Mouse (Mus musculus) embryonic facial prominence, embryonic 12.5 days (tissue): ENCODE measurements at regions not wholly inside any gene's neighbourhood (a gene's known extent, or its start where the extent isn't known, plus 50 kb on each side); places are given as distances from the start of the nearest gene placed in this dataset.

Experiments
- ATAC-seq: fragments of 200-750 bp; cut with Nextera tagmentation; 2 replicates; pipeline ENCODE4 v1.8.0; 2017; ENCODE audit not compliant: insufficient number of reproducible peaks, insufficient read depth, low FRiP score, low TSS enrichment
- H3K27ac ChIP-seq: fragments of 300-500 bp; sonication (generic); 2 replicates; pipeline ENCODE4 v1.5.1; 2016; ENCODE audit warnings: mild to moderate bottlenecking
- H3K27me3 ChIP-seq: fragments of 300-500 bp; sonication (generic); 2 replicates; pipeline ENCODE4 v1.6.1; 2016; ENCODE audit warnings: mild to moderate bottlenecking, moderate library complexity
- H3K36me3 ChIP-seq: fragments of 300-500 bp; sonication (generic); 2 replicates; pipeline ENCODE4 v1.6.1; 2016; ENCODE audit warnings: mild to moderate bottlenecking
- H3K4me1 ChIP-seq: fragments of 300-500 bp; sonication (generic); 2 replicates; pipeline ENCODE4 v1.6.1; 2016
- H3K4me2 ChIP-seq: fragments of 300-500 bp; sonication (generic); replicated peaks from 2 replicates; pipeline ENCODE4 v1.6.1; 2016; ENCODE audit warnings: mild to moderate bottlenecking, moderate library complexity
- H3K4me3 ChIP-seq: fragments of 300-500 bp; sonication (generic); 2 replicates; pipeline ENCODE4 v1.5.1; 2016; ENCODE audit warnings: mild to moderate bottlenecking
- H3K9ac ChIP-seq: fragments of 300-500 bp; sonication (generic); 2 replicates; pipeline ENCODE4 v1.6.1; 2016; ENCODE audit warnings: mild to moderate bottlenecking, moderate library complexity
- H3K9me3 ChIP-seq: fragments of 300-500 bp; sonication (generic); 2 replicates; pipeline ENCODE4 v1.6.1; 2016; ENCODE audit warnings: mild to moderate bottlenecking, moderate library complexity
- WGBS: fragments of 180-500 bp; shearing (Covaris S2); methylation state at CpG from one replicate; pipeline ENCODE4 v1.1.7; 2016; 5-methylcytosine and 5-hydroxymethylcytosine counted together

DNA sequence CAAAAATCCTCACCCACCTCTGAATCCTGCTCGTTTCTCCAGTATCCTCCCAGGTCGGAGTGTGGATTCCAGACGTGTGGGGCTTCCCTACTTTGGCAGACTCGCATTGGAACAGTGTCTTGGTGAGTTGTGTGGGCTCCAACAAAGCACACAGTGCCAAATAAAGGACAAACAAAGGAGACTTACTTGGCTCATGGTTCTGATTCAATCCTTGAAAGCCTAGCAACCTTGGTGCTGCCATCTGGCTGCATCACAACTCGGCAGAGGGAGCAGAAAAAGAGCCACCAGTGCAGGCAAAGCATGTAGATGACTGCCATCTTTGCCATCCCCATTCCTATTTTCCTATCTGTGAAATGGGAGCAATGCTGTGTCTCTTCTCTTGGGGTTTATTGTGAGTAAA is 64.0 kb downstream of the Il9r start:
- H3K4me3 ChIP-seq: no peak overlapping the region
- no peak overlapping the region for H3K4me2 ChIP-seq
- no peaks in the 10 kb centered on the region for H3K36me3 ChIP-seq
- no peaks in the 10 kb centered on the region for H3K27me3 ChIP-seq
- no peaks in the 10 kb centered on the region for H3K9me3 ChIP-seq
- WGBS: 75% methylated on average over 5 of the region's 5 CpGs
- no peak overlapping the region for H3K9ac ChIP-seq
- H3K4me1 ChIP-seq: peaks cover 9% of the 10 kb centered on the region; the same call in 1 of the 2 replicates
- no peak for ATAC-seq
- H3K27ac ChIP-seq: no peak overlapping the region

DNA sequence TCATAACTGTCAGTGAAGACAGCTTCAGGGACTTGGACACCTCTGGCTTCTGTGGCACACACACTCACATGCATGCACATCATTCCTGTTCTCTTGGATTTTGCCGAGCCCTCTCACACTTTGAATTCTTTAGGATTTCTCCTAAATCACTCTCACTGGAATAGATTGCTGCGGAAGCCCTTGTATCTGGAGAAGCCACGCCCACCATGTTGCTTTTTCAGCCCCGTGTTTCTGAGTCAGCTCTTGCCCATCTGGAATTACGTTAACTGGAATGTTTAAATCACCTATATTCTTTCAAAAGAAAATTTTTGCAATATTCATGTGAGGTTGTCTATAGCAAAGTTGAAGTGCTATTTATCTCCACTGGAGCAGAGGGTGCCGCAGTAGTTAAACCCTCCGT is 66.1 kb downstream of the Il9r start:
- no peaks in the 10 kb centered on the region for H3K36me3 ChIP-seq
- peaks cover 9% of the 10 kb centered on the region; the same call in 1 of the 2 replicates for H3K4me1 ChIP-seq
- ATAC-seq: no peak
- no peaks in the 10 kb centered on the region for H3K27me3 ChIP-seq
- H3K9ac ChIP-seq: no peak overlapping the region
- no peak overlapping the region for H3K27ac ChIP-seq
- no peak overlapping the region for H3K4me3 ChIP-seq
- no peak overlapping the region for H3K4me2 ChIP-seq
- 74% methylated on average over 7 of the region's 7 CpGs for WGBS
- no peaks in the 10 kb centered on the region for H3K9me3 ChIP-seq

DNA sequence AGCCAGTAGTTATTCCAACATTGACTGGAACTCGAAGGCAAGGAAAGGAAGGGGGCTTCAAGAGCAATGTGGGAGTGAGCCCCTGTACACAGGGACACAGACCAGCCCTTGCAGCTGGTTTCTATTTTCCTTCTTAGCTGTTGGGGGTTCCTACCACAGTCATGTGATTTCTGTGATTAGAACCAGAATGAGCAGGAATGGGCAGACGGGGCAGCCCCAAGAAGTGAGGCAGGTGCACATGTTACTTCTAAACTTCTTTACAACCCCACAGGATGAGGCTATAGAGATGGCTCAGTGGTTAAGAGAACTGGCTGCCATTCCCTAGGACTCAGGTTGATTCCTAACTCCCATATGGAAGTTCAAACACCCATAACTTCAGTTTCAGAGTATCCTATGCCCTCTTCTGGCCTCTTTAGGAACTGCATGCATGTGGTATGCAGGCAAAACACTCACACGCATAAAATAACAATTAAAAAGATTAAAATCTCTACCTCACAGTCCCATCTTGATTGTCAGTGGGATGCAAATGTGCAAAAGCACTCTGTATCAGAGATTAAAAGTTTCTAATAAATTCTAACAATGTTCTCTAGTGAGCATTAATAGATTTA is 68.0 kb downstream of the Il9r start:
- H3K27ac ChIP-seq: no peak overlapping the region
- H3K4me3 ChIP-seq: no peak overlapping the region
- no peak overlapping the region for H3K9ac ChIP-seq
- H3K4me2 ChIP-seq: no peak overlapping the region
- H3K4me1 ChIP-seq: no peaks in the 10 kb centered on the region
- no peak for ATAC-seq
- H3K36me3 ChIP-seq: no peaks in the 10 kb centered on the region
- H3K27me3 ChIP-seq: no peaks in the 10 kb centered on the region
- WGBS: 54% methylated on average over 3 of the region's 3 CpGs
- no peaks in the 10 kb centered on the region for H3K9me3 ChIP-seq

DNA sequence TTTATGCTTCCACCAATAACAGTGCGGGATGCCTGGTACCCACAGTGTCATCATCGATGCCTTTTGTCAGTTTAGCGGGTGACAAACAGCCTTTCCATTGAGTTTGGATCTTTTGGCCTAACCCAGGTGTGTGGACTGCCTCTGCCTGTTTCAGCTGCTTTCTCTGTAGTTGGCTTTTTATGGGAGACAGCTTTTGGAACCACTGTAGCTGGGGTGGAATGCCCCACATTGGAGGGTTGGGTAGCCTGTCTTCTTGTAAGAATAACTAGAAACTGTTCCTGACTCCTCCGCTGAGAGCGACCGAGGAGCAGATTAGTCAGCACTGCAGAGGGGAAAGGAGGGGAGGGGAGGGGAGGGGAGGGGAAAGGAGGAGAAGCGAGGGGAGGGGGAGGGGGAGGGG is 71.5 kb downstream of the Il9r start:
- 0 out of 2 replicates have a peak, but pooled peaks cover 9% of the 10 kb centered on the region for H3K4me1 ChIP-seq
- H3K9me3 ChIP-seq: no peaks in the 10 kb centered on the region
- no peak overlapping the region for H3K4me3 ChIP-seq
- H3K36me3 ChIP-seq: no peaks in the 10 kb centered on the region
- ATAC-seq: no peak
- 59% methylated on average over 7 of the region's 7 CpGs for WGBS
- H3K27me3 ChIP-seq: no peaks in the 10 kb centered on the region
- no peak overlapping the region for H3K27ac ChIP-seq
- H3K9ac ChIP-seq: no peak overlapping the region
- H3K4me2 ChIP-seq: no peak overlapping the region

DNA sequence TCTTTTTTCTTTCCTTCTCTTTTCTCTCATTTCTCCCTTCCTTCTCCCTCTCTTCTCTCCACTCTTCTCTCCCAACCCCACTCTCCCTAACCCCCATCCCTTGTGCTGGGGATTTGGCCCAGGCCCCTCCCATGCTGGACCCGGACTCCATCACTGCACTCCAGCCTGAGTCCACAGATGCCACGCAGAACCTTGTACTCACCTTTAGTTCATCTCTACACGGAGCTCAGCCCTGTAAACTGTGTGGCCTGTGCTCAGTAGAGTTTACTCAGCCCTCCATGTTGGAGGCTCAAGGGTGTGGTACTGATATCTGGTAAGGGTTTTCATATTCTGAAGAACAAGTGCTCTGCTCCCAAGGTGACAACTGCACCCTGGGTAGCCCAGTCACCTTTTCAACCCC is 72.1 kb downstream of the Il9r start:
- Histone ChIP-seq H3K9me3 (no peaks in the 10 kb centered on the region), H3K9ac (no peak overlapping the region), H3K4me2 (no peak overlapping the region), H3K4me1 (0 out of 2 replicates have a peak, but pooled peaks cover 9% of the 10 kb centered on the region), H3K4me3 (no peak overlapping the region), H3K27me3 (no peaks in the 10 kb centered on the region), H3K27ac (no peak overlapping the region), H3K36me3 (no peaks in the 10 kb centered on the region)
- ATAC-seq: no peak
- 67% methylated on average over 3 of the region's 3 CpGs for WGBS

DNA sequence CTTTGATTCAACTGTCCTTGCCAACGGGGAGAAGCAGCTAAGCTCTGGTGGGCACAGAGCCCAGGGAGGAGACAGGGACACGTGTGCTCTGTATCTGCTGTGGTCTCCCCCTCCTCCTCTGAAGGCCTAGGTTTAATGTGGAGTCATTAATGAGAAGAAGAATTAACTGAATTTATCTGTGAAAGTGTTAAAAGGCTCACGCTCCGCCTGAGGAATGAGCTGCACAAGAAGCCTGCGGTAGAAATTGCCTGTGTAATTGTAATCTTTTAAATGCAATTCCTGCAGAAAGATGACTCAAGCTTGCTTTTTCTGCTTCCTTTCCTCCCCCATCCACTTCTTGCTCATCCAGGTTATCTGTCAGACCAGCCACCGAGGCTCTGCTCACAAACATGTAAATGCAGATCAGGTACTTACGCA is 72.7 kb downstream of the Il9r start:
- H3K4me3 ChIP-seq: no peak overlapping the region
- H3K9ac ChIP-seq: no peak overlapping the region
- no peak overlapping the region for H3K27ac ChIP-seq
- no peaks in the 10 kb centered on the region for H3K27me3 ChIP-seq
- no peak for ATAC-seq
- 80% methylated on average over 7 of the region's 7 CpGs for WGBS
- H3K36me3 ChIP-seq: no peaks in the 10 kb centered on the region
- no peak overlapping the region for H3K4me2 ChIP-seq
- H3K9me3 ChIP-seq: no peaks in the 10 kb centered on the region
- H3K4me1 ChIP-seq: 0 out of 2 replicates have a peak, but pooled peaks cover 9% of the 10 kb centered on the region

DNA sequence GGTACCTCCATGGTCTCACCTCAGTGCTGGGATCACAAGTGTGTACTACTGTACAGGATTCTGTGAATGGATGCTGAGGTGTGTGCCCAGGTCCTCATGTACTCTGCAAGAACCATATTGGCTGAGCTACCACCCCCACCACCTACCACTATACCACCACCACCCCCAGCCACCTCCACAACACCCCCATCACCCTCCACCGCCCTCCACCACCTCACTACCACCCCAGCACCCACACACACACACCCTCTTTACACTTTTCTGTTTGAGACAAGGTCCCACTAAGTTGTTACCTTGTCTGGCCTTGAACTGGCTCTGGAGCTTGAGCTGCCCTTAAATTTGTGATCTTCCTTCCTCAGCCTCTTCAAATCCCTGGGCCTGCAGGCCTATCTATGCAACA is 73.3 kb downstream of the Il9r start:
- Histone ChIP-seq H3K4me3 (no peak overlapping the region), H3K36me3 (no peaks in the 10 kb centered on the region), H3K9me3 (no peaks in the 10 kb centered on the region), H3K4me1 (0 out of 2 replicates have a peak, but pooled peaks cover 9% of the 10 kb centered on the region), H3K9ac (no peak overlapping the region), H3K4me2 (no peak overlapping the region), H3K27ac (no peak overlapping the region), H3K27me3 (no peaks in the 10 kb centered on the region)
- ATAC-seq: no peak
- WGBS: 79% methylated on average over 1 of the region's 1 CpGs

DNA sequence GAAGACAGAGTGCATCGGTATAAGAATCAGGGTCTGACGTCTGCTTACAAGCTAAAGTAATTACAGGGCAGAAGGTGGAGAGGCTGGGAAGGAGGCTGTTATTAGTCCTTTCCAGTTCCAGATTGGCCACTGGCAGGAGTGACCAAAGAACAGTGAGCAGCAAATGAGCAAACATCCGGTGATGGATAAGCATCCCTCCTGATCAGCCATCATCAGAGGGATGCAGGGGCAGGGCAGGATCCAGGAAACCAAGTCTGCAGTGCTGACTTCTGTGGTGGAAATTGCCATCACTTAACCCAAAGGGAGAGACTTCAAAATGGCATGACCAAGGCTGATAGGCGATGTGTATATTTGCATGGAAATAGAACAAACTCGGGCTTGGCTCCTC is 73.8 kb downstream of the Il9r start:
- H3K4me1 ChIP-seq: 0 out of 2 replicates have a peak, but pooled peaks cover 9% of the 10 kb centered on the region
- no peaks in the 10 kb centered on the region for H3K36me3 ChIP-seq
- H3K27ac ChIP-seq: no peak overlapping the region
- H3K4me3 ChIP-seq: no peak overlapping the region
- WGBS: 50% methylated on average over 5 of the region's 5 CpGs
- H3K9me3 ChIP-seq: no peaks in the 10 kb centered on the region
- ATAC-seq: no peak
- H3K27me3 ChIP-seq: no peaks in the 10 kb centered on the region
- H3K4me2 ChIP-seq: no peak overlapping the region
- H3K9ac ChIP-seq: no peak overlapping the region

DNA sequence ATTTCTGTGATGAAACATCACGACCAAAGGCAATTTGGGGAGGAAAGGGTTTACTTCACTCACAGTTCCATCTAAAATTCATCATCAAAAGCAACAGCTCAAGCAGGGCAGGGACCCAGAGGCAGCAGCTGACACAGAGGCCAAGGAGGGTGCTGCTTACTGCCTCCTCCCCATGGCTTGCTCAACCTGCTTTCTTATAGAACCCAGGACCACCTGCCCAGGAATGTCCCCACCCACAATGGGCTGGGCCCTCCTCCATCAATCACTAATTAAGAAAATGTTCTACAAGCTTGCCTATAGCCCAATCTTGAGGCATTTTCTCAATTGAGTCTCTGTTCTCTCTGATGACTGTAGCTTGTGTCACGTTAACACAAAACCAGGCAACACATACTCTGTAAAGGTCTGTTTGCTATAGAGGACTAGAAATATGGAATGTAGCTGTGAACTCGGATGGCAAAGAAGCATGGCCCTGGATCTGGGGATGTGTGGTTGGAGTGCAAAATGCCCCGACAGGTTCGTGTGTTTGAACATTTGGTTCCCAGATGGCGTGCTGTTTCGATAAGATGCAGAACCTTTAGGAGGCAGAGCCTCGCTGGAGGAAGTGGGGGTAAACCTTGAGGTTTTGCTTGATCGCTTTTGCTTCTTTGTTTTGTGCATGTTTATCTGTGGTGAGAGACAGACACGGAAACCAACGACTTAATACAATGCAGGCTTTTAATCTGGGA is 74.3 kb downstream of the Il9r start:
- Histone ChIP-seq H3K4me1 (0 out of 2 replicates have a peak, but pooled peaks cover 9% of the 10 kb centered on the region), H3K36me3 (no peaks in the 10 kb centered on the region), H3K9me3 (no peaks in the 10 kb centered on the region), H3K27ac (no peak overlapping the region), H3K4me3 (no peak overlapping the region), H3K4me2 (no peak overlapping the region), H3K27me3 (no peaks in the 10 kb centered on the region), H3K9ac (no peak overlapping the region)
- ATAC-seq: no peak
- 38% methylated on average over 11 of the region's 11 CpGs for WGBS

DNA sequence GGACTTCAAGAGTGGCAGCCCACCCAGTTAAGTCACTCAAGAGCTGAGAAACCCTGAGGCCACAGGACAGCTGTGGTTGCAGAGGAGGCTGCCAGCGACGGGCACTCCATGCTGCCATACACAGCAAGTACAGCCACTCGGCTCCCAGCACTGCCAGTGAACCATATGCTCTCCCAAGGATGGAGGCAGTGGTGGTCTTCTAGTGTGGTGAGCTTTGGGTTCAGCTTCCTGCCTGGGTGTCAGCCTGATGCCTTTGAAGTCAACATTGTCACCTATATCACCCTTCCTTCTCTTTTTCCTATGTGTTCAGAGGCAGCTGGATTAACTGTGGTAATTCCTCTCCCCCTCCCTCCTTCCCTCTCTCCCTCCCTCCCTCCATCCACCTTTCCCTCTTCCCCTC is 79.5 kb downstream of the Il9r start:
- no peak overlapping the region for H3K27ac ChIP-seq
- no peak overlapping the region for H3K4me2 ChIP-seq
- no peak for ATAC-seq
- WGBS: 73% methylated on average over 3 of the region's 3 CpGs
- H3K36me3 ChIP-seq: no peaks in the 10 kb centered on the region
- 0 out of 2 replicates have a peak, but pooled peaks cover 1% of the 10 kb centered on the region for H3K4me1 ChIP-seq
- H3K4me3 ChIP-seq: no peak overlapping the region
- H3K27me3 ChIP-seq: no peaks in the 10 kb centered on the region
- no peaks in the 10 kb centered on the region for H3K9me3 ChIP-seq
- no peak overlapping the region for H3K9ac ChIP-seq

DNA sequence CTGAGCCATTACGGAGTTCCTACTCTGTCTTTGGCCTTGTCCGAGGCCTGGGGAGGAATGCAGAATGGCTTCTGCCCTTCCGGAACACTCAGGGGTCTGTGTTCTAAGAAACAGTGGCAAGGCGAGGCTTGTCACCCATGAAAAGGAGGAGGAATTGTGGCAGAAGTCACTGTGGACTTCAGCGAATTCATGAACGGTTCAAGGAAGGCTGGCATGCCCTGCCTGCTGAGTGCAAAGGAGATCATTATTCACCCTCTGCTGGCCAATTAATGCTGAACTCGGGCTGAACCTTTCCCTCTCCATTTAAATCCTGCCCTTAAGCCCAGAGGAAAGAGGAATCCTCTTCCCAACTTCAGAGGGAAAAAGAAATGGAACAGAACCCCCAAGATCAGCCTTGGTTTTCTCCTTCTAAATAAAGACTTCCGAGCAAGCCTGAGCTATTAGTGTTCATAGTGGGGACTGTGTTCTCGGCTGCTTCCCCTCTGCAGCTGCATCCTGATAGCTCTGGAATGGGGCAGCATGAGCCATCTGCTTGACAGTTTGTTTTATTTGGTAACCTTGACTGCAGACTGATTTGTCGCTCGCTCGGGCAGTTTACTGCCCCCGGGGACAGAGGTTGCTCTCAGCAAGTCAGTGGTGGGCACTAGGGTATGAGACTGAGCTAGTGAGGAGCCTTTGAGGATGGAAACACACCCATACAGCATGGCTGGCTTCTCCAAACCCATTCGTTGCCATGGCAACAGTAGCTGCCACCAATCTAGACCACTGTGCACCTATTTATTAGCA is 81.0 kb downstream of the Il9r start:
- Histone ChIP-seq H3K27me3 (no peaks in the 10 kb centered on the region), H3K9me3 (peaks cover 6% of the 10 kb centered on the region; the same call in 1 of the 2 replicates), H3K4me3 (no peak overlapping the region), H3K36me3 (no peaks in the 10 kb centered on the region), H3K9ac (no peak overlapping the region), H3K27ac (no peak overlapping the region), H3K4me1 (no peaks in the 10 kb centered on the region), H3K4me2 (no peak overlapping the region)
- ATAC-seq: no peak
- WGBS: 34% methylated on average over 14 of the region's 14 CpGs

DNA sequence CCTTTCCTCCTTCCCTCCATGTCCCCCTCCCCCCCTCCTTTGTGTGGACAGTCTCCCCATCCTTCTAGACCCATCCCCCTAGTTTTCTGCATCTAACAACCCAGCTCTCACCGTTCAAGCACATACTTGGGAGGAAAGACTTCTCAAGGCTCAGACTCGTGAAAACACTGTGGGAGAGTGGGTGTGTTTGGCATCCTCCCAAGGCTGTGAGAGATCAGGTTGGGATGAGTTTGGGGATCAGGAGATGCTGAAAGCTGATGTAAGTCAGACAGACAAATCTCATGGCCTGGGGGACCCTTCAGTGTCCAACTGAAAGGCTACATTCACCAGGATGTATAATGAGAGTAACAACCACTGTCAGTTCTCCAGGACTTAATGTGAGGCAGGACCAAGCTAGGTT is 82.1 kb downstream of the Il9r start:
- ATAC-seq: no peak
- H3K4me3 ChIP-seq: no peak overlapping the region
- no peaks in the 10 kb centered on the region for H3K27me3 ChIP-seq
- no peak overlapping the region for H3K27ac ChIP-seq
- H3K4me2 ChIP-seq: no peak overlapping the region
- 42% methylated on average over 2 of the region's 2 CpGs for WGBS
- H3K36me3 ChIP-seq: no peaks in the 10 kb centered on the region
- peaks cover 6% of the 10 kb centered on the region; the same call in 1 of the 2 replicates for H3K9me3 ChIP-seq
- peaks cover 5% of the 10 kb centered on the region; the same call in 1 of the 2 replicates for H3K4me1 ChIP-seq
- H3K9ac ChIP-seq: no peak overlapping the region
